Mouse (Mus musculus) heart, embryonic 11.5 days (tissue): ENCODE data around the gene Chsy1. TPM values are rescaled to one million over a fixed set of nuclear protein-coding genes. Genes with fewer than 3 reads are reported as not detected.

Source experiments
- ATAC-seq: fragments of 200-750 bp; cut with Nextera tagmentation; replicated peaks from 2 replicates; pipeline ENCODE4 v1.8.0; 2017; ENCODE audit warnings: moderate library complexity; ENCODE audit not compliant: insufficient number of reproducible peaks, low FRiP score, low TSS enrichment
- H3K27ac ChIP-seq: fragments of 300-500 bp; sonication (generic); 2 replicates; pipeline ENCODE4 v1.5.1; 2014; ENCODE audit warnings: mild to moderate bottlenecking, low read depth, low read length
- H3K27me3 ChIP-seq: fragments of 300-500 bp; sonication (generic); 2 replicates; pipeline ENCODE4 v1.6.1; 2014; ENCODE audit warnings: mild to moderate bottlenecking, low read length, mixed read lengths; ENCODE audit not compliant: control insufficient read depth, insufficient read depth
- H3K36me3 ChIP-seq: fragments of 300-500 bp; sonication (generic); 2 replicates; pipeline ENCODE4 v1.6.1; 2014; ENCODE audit warnings: mild to moderate bottlenecking, low read length, moderate library complexity, mixed read lengths; ENCODE audit not compliant: control insufficient read depth, insufficient read depth
- H3K4me1 ChIP-seq: fragments of 300-500 bp; sonication (generic); 2 replicates; pipeline ENCODE4 v1.6.1; 2014; ENCODE audit warnings: low read length; ENCODE audit not compliant: control insufficient read depth, insufficient read depth
- H3K4me2 ChIP-seq: fragments of 300-500 bp; sonication (generic); 2 replicates; pipeline ENCODE4 v1.6.1; 2014; ENCODE audit warnings: mild to moderate bottlenecking, moderate library complexity
- H3K4me3 ChIP-seq: fragments of 300-500 bp; sonication (generic); 2 replicates; pipeline ENCODE4 v1.5.1; 2014; ENCODE audit warnings: low read depth, low read length
- H3K9ac ChIP-seq: fragments of 300-500 bp; sonication (generic); 2 replicates; pipeline ENCODE4 v1.6.1; 2014; ENCODE audit warnings: mild to moderate bottlenecking, low read depth, low read length, moderate library complexity
- H3K9me3 ChIP-seq: fragments of 300-500 bp; sonication (generic); replicated peaks from 2 replicates; pipeline ENCODE4 v1.6.1; 2016; ENCODE audit warnings: low read length; ENCODE audit not compliant: control insufficient read depth
- WGBS: fragments of 180-500 bp; shearing (Covaris S2); extraction: QIAGEN DNeasy Blood & Tissue Kit; methylation state at CpG from one replicate; pipeline ENCODE4 v1.1.7; 2014; ENCODE audit not compliant: insufficient replicate concordance; 5-methylcytosine and 5-hydroxymethylcytosine counted together
- polyA plus RNA-seq: library from polyadenylated mRNA; unstranded; fragments of >200 nt; fragmentation: Nextera tagmentation; extraction: Ambion mirVana; gene quantifications from 2 replicates; pipeline ENCODE4 v1.2.1, GENCODE M21; 2014

The Chsy1 gene
- polyA plus RNA-seq, 1 experiment from 2014 or later = 29.0 TPM

- 74% methylated on average over 3 of the region's 3 CpGs for WGBS
- no peak for ATAC-seq
- no peak overlapping the region for H3K9ac ChIP-seq
- H3K27me3 ChIP-seq = no peaks in the 10 kb centered on the region
- no peak overlapping the region for H3K4me3 ChIP-seq
- no peaks in the 10 kb centered on the region for H3K36me3 ChIP-seq
- H3K27ac ChIP-seq = no peak overlapping the region; the same call in 1 of the 2 replicates
- H3K4me1 ChIP-seq = peaks cover 41% of the 10 kb centered on the region
- H3K4me2 ChIP-seq = peak overlapping the region; percentile 36
- no peaks in the 10 kb centered on the region for H3K9me3 ChIP-seq
Measured at GRCm38 (mm10) chr7:66113561-66113960, 4.2 kb downstream of the Chsy1 start.

GRCm38 (mm10) chr7:66115821-66116343 is 6.6 kb downstream of the Chsy1 start:
- H3K36me3 ChIP-seq = no peaks in the 10 kb centered on the region
- H3K9me3 ChIP-seq = no peaks in the 10 kb centered on the region
- no peak for ATAC-seq
- WGBS = 47% methylated on average over 11 of the region's 11 CpGs
- no peak overlapping the region for H3K9ac ChIP-seq
- no peaks in the 10 kb centered on the region for H3K27me3 ChIP-seq
- no peak overlapping the region for H3K4me3 ChIP-seq
- no peak overlapping the region for H3K27ac ChIP-seq
- H3K4me2 ChIP-seq = peak overlapping the region; percentile 3; the same call in 1 of the 2 replicates
- H3K4me1 ChIP-seq = peaks cover 54% of the 10 kb centered on the region

DNA sequence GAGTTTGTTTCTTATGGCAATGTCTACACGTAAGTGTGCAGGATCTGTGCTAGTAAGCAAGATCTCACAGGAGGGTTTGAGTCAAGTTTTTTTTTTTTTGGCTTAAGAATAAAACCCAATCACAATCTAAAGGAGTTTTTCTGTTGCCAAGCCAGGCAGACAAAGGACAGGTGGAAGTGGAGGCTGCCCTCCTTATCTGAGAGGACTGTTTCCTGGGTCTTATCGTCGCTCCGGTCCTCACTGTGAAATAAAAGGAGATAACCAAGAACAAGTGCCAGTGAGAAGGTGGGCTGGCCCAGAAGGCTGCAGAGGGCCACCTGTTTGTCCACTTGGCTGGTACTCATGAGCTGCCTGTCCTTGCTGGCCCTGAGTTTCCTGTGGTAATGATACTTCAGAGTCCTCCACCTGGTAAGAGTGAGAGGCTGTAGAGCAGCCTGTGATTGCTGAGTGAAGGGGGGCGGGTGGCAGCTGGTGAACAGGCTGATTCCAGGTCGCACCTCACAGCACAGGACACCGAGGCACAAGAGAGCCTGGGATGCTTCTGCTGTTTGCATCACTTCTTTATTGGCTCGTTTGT is 7.7 kb downstream of the Chsy1 start:
- Histone ChIP-seq H3K4me3 (no peak overlapping the region), H3K9ac (no peak overlapping the region), H3K36me3 (no peaks in the 10 kb centered on the region), H3K9me3 (no peaks in the 10 kb centered on the region), H3K27me3 (no peaks in the 10 kb centered on the region), H3K4me1 (peaks cover 58% of the 10 kb centered on the region), H3K4me2 (peak overlapping the region; percentile 20), H3K27ac (no peak overlapping the region)
- 40% methylated on average over 8 of the region's 8 CpGs for WGBS
- no peak for ATAC-seq

- no peak overlapping the region for H3K4me2 ChIP-seq
- no peak for ATAC-seq
- 83% methylated on average over 3 of the region's 3 CpGs for WGBS
- no peaks in the 10 kb centered on the region for H3K36me3 ChIP-seq
- H3K4me3 ChIP-seq = no peak overlapping the region
- no peak overlapping the region for H3K9ac ChIP-seq
- H3K9me3 ChIP-seq = no peaks in the 10 kb centered on the region
- H3K27ac ChIP-seq = no peak overlapping the region
- no peaks in the 10 kb centered on the region for H3K27me3 ChIP-seq
- H3K4me1 ChIP-seq = peaks cover 53% of the 10 kb centered on the region
Measured at GRCm38 (mm10) chr7:66118046-66118445, 8.7 kb downstream of the Chsy1 start.

GRCm38 (mm10) chr7:66118796-66119195 is 9.5 kb downstream of the Chsy1 start:
- 83% methylated on average over 7 of the region's 7 CpGs for WGBS
- H3K9me3 ChIP-seq = no peaks in the 10 kb centered on the region
- H3K4me2 ChIP-seq = no peak overlapping the region
- H3K27ac ChIP-seq = no peak overlapping the region
- H3K27me3 ChIP-seq = no peaks in the 10 kb centered on the region
- no peak overlapping the region for H3K9ac ChIP-seq
- no peak overlapping the region for H3K4me3 ChIP-seq
- H3K4me1 ChIP-seq = peaks cover 47% of the 10 kb centered on the region
- ATAC-seq = no peak
- no peaks in the 10 kb centered on the region for H3K36me3 ChIP-seq

DNA sequence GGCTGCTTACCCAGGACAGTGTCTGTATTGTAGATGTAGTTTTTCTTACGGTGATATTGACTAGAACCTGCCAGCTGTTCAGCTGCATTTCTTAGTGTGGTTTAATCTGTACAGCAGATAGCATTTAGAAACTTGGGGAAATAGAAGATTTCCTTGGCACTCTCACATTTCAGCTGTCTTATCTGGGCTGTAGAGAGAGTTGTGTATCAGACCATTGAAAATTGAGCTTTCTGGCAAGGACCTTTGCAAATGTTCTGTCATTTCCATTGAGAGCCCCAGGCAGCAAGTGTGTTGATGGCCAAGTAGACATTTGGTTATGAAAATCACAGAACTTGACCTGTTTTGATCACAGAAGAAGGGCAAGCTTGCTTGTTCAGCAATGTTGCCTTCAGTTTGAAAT is 10.8 kb downstream of the Chsy1 start:
- Histone ChIP-seq H3K27me3 (no peaks in the 10 kb centered on the region), H3K4me2 (no peak overlapping the region), H3K4me1 (peaks cover 41% of the 10 kb centered on the region), H3K9me3 (no peaks in the 10 kb centered on the region), H3K9ac (no peak overlapping the region), H3K27ac (no peak overlapping the region), H3K36me3 (no peaks in the 10 kb centered on the region), H3K4me3 (no peak overlapping the region)
- 76% methylated on average over 1 of the region's 1 CpGs for WGBS
- no peak for ATAC-seq

DNA sequence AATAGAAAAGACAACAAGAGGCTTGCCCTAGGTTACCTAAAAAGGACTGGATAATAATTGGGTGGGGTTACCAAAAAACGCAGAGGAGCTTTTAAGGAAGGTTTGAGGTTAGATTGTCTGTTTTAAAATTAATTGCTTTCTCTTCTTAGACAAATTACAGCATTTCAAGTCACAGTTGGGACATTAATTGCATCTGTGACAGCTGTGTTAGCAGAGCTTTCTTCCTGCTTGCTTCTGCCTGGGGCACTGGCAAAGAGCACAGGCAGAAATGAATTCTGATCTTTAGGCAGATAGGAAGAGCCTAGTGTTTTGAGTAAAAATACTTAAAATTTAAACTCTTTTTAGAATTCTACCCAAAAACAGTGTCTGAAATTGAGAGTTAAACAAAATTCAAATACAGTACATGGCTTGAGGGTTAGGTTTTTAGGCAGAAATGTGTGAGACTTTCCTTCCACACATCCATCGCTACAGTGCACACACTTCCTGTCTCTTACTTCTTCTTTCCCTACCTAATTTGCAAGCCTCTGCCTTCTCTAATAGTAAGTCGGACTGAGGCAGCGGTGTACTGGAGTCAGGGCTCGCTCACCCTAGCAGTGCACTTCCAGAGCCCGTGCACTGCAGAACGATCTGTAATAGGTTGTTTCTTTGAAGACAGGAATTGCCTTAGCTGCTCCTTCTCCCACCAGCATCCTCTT is 11.5 kb downstream of the Chsy1 start:
- Histone ChIP-seq H3K4me3 (no peak overlapping the region), H3K4me2 (no peak overlapping the region), H3K36me3 (peaks cover 4% of the 10 kb centered on the region; the same call in 1 of the 2 replicates), H3K27ac (no peak overlapping the region), H3K9me3 (no peaks in the 10 kb centered on the region), H3K9ac (no peak overlapping the region), H3K4me1 (peaks cover 34% of the 10 kb centered on the region), H3K27me3 (no peaks in the 10 kb centered on the region)
- no peak for ATAC-seq
- 85% methylated on average over 7 of the region's 7 CpGs for WGBS

- no peak overlapping the region for H3K27ac ChIP-seq
- no peaks in the 10 kb centered on the region for H3K9me3 ChIP-seq
- H3K4me2 ChIP-seq = no peak overlapping the region
- H3K4me1 ChIP-seq = peaks cover 30% of the 10 kb centered on the region
- ATAC-seq = no peak
- H3K4me3 ChIP-seq = no peak overlapping the region
- no peak overlapping the region for H3K9ac ChIP-seq
- H3K27me3 ChIP-seq = no peaks in the 10 kb centered on the region
- WGBS = 78% methylated on average over 11 of the region's 11 CpGs
- peaks cover 12% of the 10 kb centered on the region for H3K36me3 ChIP-seq
Measured at GRCm38 (mm10) chr7:66124551-66124968, 15.2 kb downstream of the Chsy1 start.
